8 mouse cellular contexts compared by ENCODE assay signal in the genomic region with DNA sequence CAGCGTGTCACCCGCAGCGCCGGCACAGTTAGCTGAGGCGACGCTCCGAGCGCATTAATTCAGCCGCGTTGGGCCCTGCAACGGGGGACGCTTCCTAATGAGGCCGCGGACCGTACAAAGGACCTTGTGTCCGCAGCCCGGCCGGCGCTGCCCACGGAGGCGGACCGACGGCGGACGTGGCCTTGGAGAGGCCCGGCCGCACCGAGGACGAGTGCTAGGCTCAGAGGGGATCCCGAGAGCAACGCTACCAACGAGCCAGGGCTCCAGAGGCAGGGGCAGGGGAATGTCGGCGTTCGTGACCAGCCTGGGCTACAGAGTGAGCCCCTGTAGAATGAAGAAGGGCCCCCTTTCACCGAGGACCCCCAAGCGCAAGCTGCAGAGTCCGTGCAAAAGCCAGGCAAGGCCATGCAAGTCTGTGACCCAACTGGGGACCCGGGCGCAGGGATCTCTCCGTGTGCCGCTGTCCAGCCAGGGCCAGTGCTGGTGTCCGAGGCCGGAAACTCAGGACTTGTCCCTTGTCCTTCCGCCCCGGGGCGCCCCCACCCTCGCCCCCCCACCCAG. TPM values are rescaled to one million over a fixed set of nuclear protein-coding genes. Genes with fewer than 3 reads are reported as not detected.
A peak's percentile ranks its signal among the peaks of the same experiment; 100 is the strongest.
DNase-seq lines count a peak whose midpoint lies in the region; ATAC-seq and TF ChIP-seq lines count a peak whose summit lies in the region.

No protein-coding gene starts in this region.

- no peak for TF ChIP-seq CTCF in bone marrow macrophage, adult 2 months (IDR thresholded peaks at IDR 0.05; ENCODE audit: low read depth, low read length)

- no peak overlapping the region for H3K27ac ChIP-seq in bone marrow macrophage, adult 2 months (ENCODE audit: insufficient read depth, low read depth, low read length)

- peak; percentile 55 for DNase-seq in kidney, adult 18-20 months
- no peak for DNase-seq in kidney, adult 11 months
- peak; percentile 70 for DNase-seq in kidney, postnatal 10 days
- peak; percentile 48 to 62 for DNase-seq in lung, postnatal 4 days
- peak; percentile 67 for DNase-seq in testis, postnatal 10 days (ENCODE audit: low spot score)

- ATAC-seq in granulocyte monocyte progenitor cell, adult 5-6 weeks (replicated peaks; ENCODE audit: poor library complexity, severe bottlenecking), result peak; percentile 18; the same call in 1 of the 2 replicates
- no peak for ATAC-seq in activated CD4-positive, CD25-positive, alpha-beta regulatory T cell, adult 4 months

- peak overlapping the region; percentile 37 for H3K4me3 ChIP-seq in bone marrow macrophage, adult 2 months (ENCODE audit: insufficient read depth, low read length)

- no peak for TF ChIP-seq POLR2A in bone marrow macrophage, adult 2 months (IDR thresholded peaks at IDR 0.05; ENCODE audit: borderline replicate concordance, low read depth, low read length)

- H3K4me1 ChIP-seq in bone marrow macrophage, adult 2 months (ENCODE audit: control insufficient read depth, insufficient read depth, low read length), result no peaks in the 10 kb centered on the region; the same call in 1 of the 2 replicates

RNA-seq across cellular contexts. Expression of a gene that starts 11.3 kb away (rescaled TPM):
- polyA plus RNA-seq in bone marrow macrophage, adult 2 months (2012; ENCODE audit: insufficient read depth, insufficient read length, missing spikeins), result 0.51 and 1.0 TPM in 2 replicates
- not detected in 2 replicates for total RNA-seq in granulocyte monocyte progenitor cell, adult 5-6 weeks (2014; fragmentation: Nextera tagmentation)
- total RNA-seq in granulocyte monocyte progenitor cell, adult 5-6 weeks (2017), result 0.05 TPM in 1 of 2 replicates, not detected in the other
- polyA plus RNA-seq in activated CD4-positive, CD25-positive, alpha-beta regulatory T cell, adult 4 months (2017; shearing (Covaris generic)), result not detected

RNA-seq across cellular contexts. Expression of a gene that starts 17.8 kb away (rescaled TPM):
- polyA plus RNA-seq in bone marrow macrophage, adult 2 months (2012; ENCODE audit: insufficient read depth, insufficient read length, missing spikeins), result 22.7 and 23.9 TPM in 2 replicates
- 17.2 and 43.4 TPM in 2 replicates for total RNA-seq in granulocyte monocyte progenitor cell, adult 5-6 weeks (2014; fragmentation: Nextera tagmentation)
- 11.2 and 11.5 TPM in 2 replicates for total RNA-seq in granulocyte monocyte progenitor cell, adult 5-6 weeks (2017)
- polyA plus RNA-seq in activated CD4-positive, CD25-positive, alpha-beta regulatory T cell, adult 4 months (2017; shearing (Covaris generic)), result 10 to 100 TPM; 18.0 to 22.7 TPM

RNA-seq across cellular contexts. Expression of a gene that starts 24.8 kb away (rescaled TPM):
- 48.0 and 49.8 TPM in 2 replicates for polyA plus RNA-seq in bone marrow macrophage, adult 2 months (2012; ENCODE audit: insufficient read depth, insufficient read length, missing spikeins)
- 25.3 and 70.7 TPM in 2 replicates for total RNA-seq in granulocyte monocyte progenitor cell, adult 5-6 weeks (2014; fragmentation: Nextera tagmentation)
- 36.8 and 40.7 TPM in 2 replicates for total RNA-seq in granulocyte monocyte progenitor cell, adult 5-6 weeks (2017)
- polyA plus RNA-seq in activated CD4-positive, CD25-positive, alpha-beta regulatory T cell, adult 4 months (2017; shearing (Covaris generic)), result 100 to 1,000 TPM; 132 to 177 TPM

RNA-seq across cellular contexts. Expression of a gene that starts 35.7 kb away (rescaled TPM):
- 27.2 and 36.2 TPM in 2 replicates for polyA plus RNA-seq in bone marrow macrophage, adult 2 months (2012; ENCODE audit: insufficient read depth, insufficient read length, missing spikeins)
- 52.6 and 53.1 TPM in 2 replicates for total RNA-seq in granulocyte monocyte progenitor cell, adult 5-6 weeks (2014; fragmentation: Nextera tagmentation)
- total RNA-seq in granulocyte monocyte progenitor cell, adult 5-6 weeks (2017), result 30.6 and 31.0 TPM in 2 replicates
- 10 to 100 TPM; 59.5 to 75.7 TPM for polyA plus RNA-seq in activated CD4-positive, CD25-positive, alpha-beta regulatory T cell, adult 4 months (2017; shearing (Covaris generic))

RNA-seq across cellular contexts. Expression of a gene that starts 42.5 kb away (rescaled TPM):
- 32.9 and 40.5 TPM in 2 replicates for polyA plus RNA-seq in bone marrow macrophage, adult 2 months (2012; ENCODE audit: insufficient read depth, insufficient read length, missing spikeins)
- 26.7 and 36.8 TPM in 2 replicates for total RNA-seq in granulocyte monocyte progenitor cell, adult 5-6 weeks (2014; fragmentation: Nextera tagmentation)
- total RNA-seq in granulocyte monocyte progenitor cell, adult 5-6 weeks (2017), result 10.0 and 17.4 TPM in 2 replicates
- 1 to 10 TPM; 7.3 to 9.2 TPM for polyA plus RNA-seq in activated CD4-positive, CD25-positive, alpha-beta regulatory T cell, adult 4 months (2017; shearing (Covaris generic))
